Mouse (Mus musculus) forebrain, embryonic 15.5 days (tissue): Measurements from ENCODE around the gene LTO1. TPM values are rescaled to one million over a fixed set of nuclear protein-coding genes. Genes with fewer than 3 reads are reported as not detected.

Source experiments
- polyA plus RNA-seq: library from polyadenylated mRNA; unstranded; fragments of >200 nt; fragmentation: Nextera tagmentation; extraction: Ambion mirVana; gene quantifications from 2 replicates; pipeline ENCODE4 v1.2.1, GENCODE M21; 2015

LTO1 gene
- polyA plus RNA-seq, 1 experiment from 2014 or later = 39.3 TPM

Other genes with a start within 250 kb of the LTO1 start
- 7.5 and 7.8 TPM in 2 replicates for gene Ano1, start 163.1 kb upstream of the LTO1 start, polyA plus RNA-seq
- 2.5 and 2.7 TPM in 2 replicates for gene Fgf3, start 77.0 kb upstream of the LTO1 start, polyA plus RNA-seq
- gene Fgf4, start 67.7 kb upstream of the LTO1 start, polyA plus RNA-seq = not detected in 2 replicates
- gene Fgf15, start 18.6 kb upstream of the LTO1 start, polyA plus RNA-seq = 20.0 and 20.8 TPM in 2 replicates
- gene Ccnd1, start 24.8 kb downstream of the LTO1 start, polyA plus RNA-seq = 34.9 and 41.7 TPM in 2 replicates